Comparison of ENCODE assay signal across 11 mouse cellular contexts in genomic region chr8:111802256-111802655, GRCm38 (mm10). TPM values are rescaled to one million over a fixed set of nuclear protein-coding genes. Genes with fewer than 3 reads are reported as not detected.
DNase-seq lines count a peak whose midpoint lies in the region; ATAC-seq and TF ChIP-seq lines count a peak whose summit lies in the region.
"Had no signal": no experiment of that assay in that cellular context is flagged by ENCODE, and none has a peak within 500 bp of the region (broad histone marks: within the 10 kb centered on the region; RNA-seq: fewer than 3 reads in every experiment).

No protein-coding gene starts in this region.

- WGBS in heart, embryonic 10.5 days = 67% methylated on average over 7 of the region's 7 CpGs
- 58% methylated on average over 7 of the region's 7 CpGs for WGBS in kidney, embryonic 15.5 days
- 69% methylated on average over 7 of the region's 7 CpGs for WGBS in intestine, embryonic 15.5 days

- no peaks in the 10 kb centered on the region for H3K9me3 ChIP-seq in heart, embryonic 10.5 days
- H3K9me3 ChIP-seq in kidney, embryonic 15.5 days (replicated peaks) = no peaks in the 10 kb centered on the region
- no peaks in the 10 kb centered on the region for H3K9me3 ChIP-seq in ES-Bruce4 (replicated peaks; ENCODE audit: control insufficient read depth, insufficient read depth, low read length, poor library complexity, severe bottlenecking)
- H3K9me3 ChIP-seq in intestine, embryonic 15.5 days = no peaks in the 10 kb centered on the region
- H3K9me3 ChIP-seq: megakaryocyte, embryonic 14.5 days had no signal

- no peak overlapping the region for H3K4me2 ChIP-seq in kidney, embryonic 15.5 days
- no peak overlapping the region for H3K4me2 ChIP-seq in intestine, embryonic 15.5 days (replicated peaks)

- peak overlapping the region; percentile 64; the same call in 1 of the 2 replicates for H3K27ac ChIP-seq in heart, embryonic 10.5 days
- H3K27ac ChIP-seq in kidney, embryonic 15.5 days = peak overlapping the region; percentile 89
- peak overlapping the region; percentile 6; the same call in 1 of the 2 replicates for H3K27ac ChIP-seq in ES-Bruce4 (ENCODE audit: insufficient read depth, low read length)
- H3K27ac ChIP-seq in intestine, embryonic 15.5 days = 0 out of 2 replicates have a peak overlapping the region, but pooled peaks have one; percentile 29

- intact Hi-C loops in left cerebral cortex, postnatal 36 days (cut with DNase I) = no loop called here

- TF ChIP-seq EP300 in ES-Bruce4 (IDR thresholded peaks at IDR 0.05; ENCODE audit: insufficient read depth, low read depth, low read length) = no peak

- TF ChIP-seq CTCF in ES-Bruce4 (IDR thresholded peaks at IDR 0.05; ENCODE audit: low read depth, low read length) = no peak

- 0 out of 2 replicates have a peak, but pooled peaks have one; percentile 33 for ATAC-seq in kidney, embryonic 15.5 days (replicated peaks; ENCODE audit: low FRiP score)
- no peak for ATAC-seq in intestine, embryonic 15.5 days
- ATAC-seq in monocyte, adult 5-6 weeks (replicated peaks; ENCODE audit: insufficient number of reproducible peaks, low FRiP score, low TSS enrichment, poor library complexity, severe bottlenecking) = no peak

- H3K4me1 ChIP-seq in heart, embryonic 10.5 days = peaks cover 27% of the 10 kb centered on the region
- peaks cover 38% of the 10 kb centered on the region for H3K4me1 ChIP-seq in kidney, embryonic 15.5 days
- peaks cover 13% of the 10 kb centered on the region for H3K4me1 ChIP-seq in ES-Bruce4 (ENCODE audit: control insufficient read depth, insufficient read depth, low read length)
- 0 out of 2 replicates have a peak, but pooled peaks cover 4% of the 10 kb centered on the region for H3K4me1 ChIP-seq in intestine, embryonic 15.5 days (replicated peaks)

- H3K36me3 ChIP-seq in heart, embryonic 10.5 days = peaks cover 13% of the 10 kb centered on the region; the same call in 1 of the 2 replicates
- H3K36me3 ChIP-seq in kidney, embryonic 15.5 days = peaks cover 25% of the 10 kb centered on the region
- H3K36me3 ChIP-seq in ES-Bruce4 (ENCODE audit: control insufficient read depth, insufficient read depth, low read length, poor library complexity, severe bottlenecking) = peaks cover 17% of the 10 kb centered on the region
- no peaks in the 10 kb centered on the region for H3K36me3 ChIP-seq in intestine, embryonic 15.5 days

- H3K27me3 ChIP-seq in heart, embryonic 10.5 days (ENCODE audit: insufficient read depth, poor library complexity, severe bottlenecking) = no peaks in the 10 kb centered on the region
- H3K27me3 ChIP-seq in kidney, embryonic 15.5 days = no peaks in the 10 kb centered on the region
- no peaks in the 10 kb centered on the region for H3K27me3 ChIP-seq in ES-Bruce4 (ENCODE audit: control insufficient read depth, insufficient read depth, low read length, poor library complexity, severe bottlenecking)
- no peaks in the 10 kb centered on the region for H3K27me3 ChIP-seq in intestine, embryonic 15.5 days (replicated peaks)

- no peak overlapping the region for H3K4me3 ChIP-seq in heart, embryonic 10.5 days
- H3K4me3 ChIP-seq in kidney, embryonic 15.5 days (replicated peaks) = no peak overlapping the region
- no peak overlapping the region for H3K4me3 ChIP-seq in ES-Bruce4 (ENCODE audit: low read depth, low read length)
- H3K4me3 ChIP-seq in intestine, embryonic 15.5 days (replicated peaks) = no peak overlapping the region
- H3K4me3 ChIP-seq: megakaryocyte, embryonic 14.5 days had no signal

- no peak for TF ChIP-seq POLR2A in ES-Bruce4 (IDR thresholded peaks at IDR 0.05; ENCODE audit: insufficient read depth, low read length)

- no peak for DNase-seq in heart, embryonic 10.5 days (ENCODE audit: low spot score)
- no peak for DNase-seq in heart, adult 11 months
- DNase-seq in kidney, adult 18-20 months = no peak
- no peak for DNase-seq in left cerebral cortex, postnatal 36 days (ENCODE audit: low spot score in 2 of 2)
- DNase-seq: cerebellum, postnatal 14 days; thymus, postnatal 14 days had no signal

- H3K9ac ChIP-seq in kidney, embryonic 15.5 days = no peak overlapping the region
- no peak overlapping the region for H3K9ac ChIP-seq in ES-Bruce4 (ENCODE audit: low read depth, poor library complexity, severe bottlenecking)
- H3K9ac ChIP-seq in intestine, embryonic 15.5 days = no peak overlapping the region

RNA-seq across cellular contexts. Expression of gene Cfdp1, which starts 51.8 kb away (rescaled TPM):
- 155 and 217 TPM in 2 replicates for polyA plus RNA-seq in heart, embryonic 10.5 days (2016; fragmentation: Nextera tagmentation; extraction: Ambion mirVana)
- 226 and 233 TPM in 2 replicates for polyA plus RNA-seq in kidney, embryonic 15.5 days (2015; fragmentation: Nextera tagmentation; extraction: Ambion mirVana)
- polyA plus RNA-seq in ES-Bruce4 (2011; ENCODE audit: insufficient read depth, insufficient read length, low read depth, missing spikeins) = 261 and 265 TPM in 2 replicates
- 182 and 187 TPM in 2 replicates for polyA plus RNA-seq in intestine, embryonic 15.5 days (2015; fragmentation: Nextera tagmentation; extraction: Ambion mirVana)
- total RNA-seq in monocyte, adult 5-6 weeks (2017) = 135 to 169 TPM (median 155 TPM) in 3 replicates
- 10 to 100 TPM; 76.9 to 78.2 TPM for total RNA-seq in left cerebral cortex, postnatal 36 days (2021)

RNA-seq across cellular contexts. Expression of gene Bcar1, which starts 58.6 kb away (rescaled TPM):
- polyA plus RNA-seq in heart, embryonic 10.5 days (2016; fragmentation: Nextera tagmentation; extraction: Ambion mirVana) = 53.2 and 54.4 TPM in 2 replicates
- polyA plus RNA-seq in kidney, embryonic 15.5 days (2015; fragmentation: Nextera tagmentation; extraction: Ambion mirVana) = 45.7 and 53.8 TPM in 2 replicates
- polyA plus RNA-seq in ES-Bruce4 (2011; ENCODE audit: insufficient read depth, insufficient read length, low read depth, missing spikeins) = 59.8 and 64.6 TPM in 2 replicates
- 40.8 and 44.2 TPM in 2 replicates for polyA plus RNA-seq in intestine, embryonic 15.5 days (2015; fragmentation: Nextera tagmentation; extraction: Ambion mirVana)
- not detected in 3 replicates for total RNA-seq in monocyte, adult 5-6 weeks (2017)
- total RNA-seq in left cerebral cortex, postnatal 36 days (2021) = 10 to 100 TPM; 51.8 to 53.9 TPM

Comparison
In these comparisons a context has a peak if more than half of its experiments do, and no peak if none do; other contexts are left out.
1. H3K27ac ChIP-seq: peak in every context shown above with its lines; median percentile 89 in kidney, embryonic 15.5 days; 64 in heart, embryonic 10.5 days; 29 in intestine, embryonic 15.5 days; 6 in ES-Bruce4.